Comparison of ENCODE assay signal across 7 mouse cellular contexts in genomic region chr17:25836397-25837075, GRCm38 (mm10). TPM values are rescaled to one million over a fixed set of nuclear protein-coding genes. Genes with fewer than 3 reads are reported as not detected.
DNase-seq lines count a peak whose midpoint lies in the region; ATAC-seq and TF ChIP-seq lines count a peak whose summit lies in the region.

No protein-coding gene starts in this region.

- DNase-seq in lung, adult 18-20 months: no peak
- peak; percentile 62 for DNase-seq in midbrain, embryonic 10.5 days (ENCODE audit: low spot score)
- DNase-seq in right cerebral cortex, postnatal 14 days: no peak
- DNase-seq in gastrocnemius, postnatal 36 days: no peak

- ATAC-seq in lung, embryonic 16.5 days (ENCODE audit: low read depth): no peak
- ATAC-seq in forebrain, embryonic 13.5 days: no peak
- ATAC-seq in intestine, postnatal 0 days: no peak

- H3K9ac ChIP-seq in lung, embryonic 16.5 days (ENCODE audit: low read length): peak overlapping the region; percentile 60
- peak overlapping the region; percentile 75 for H3K9ac ChIP-seq in forebrain, embryonic 13.5 days
- H3K9ac ChIP-seq in intestine, postnatal 0 days (ENCODE audit: low read depth, low read length): peak overlapping the region; percentile 51

- H3K27ac ChIP-seq in lung, embryonic 16.5 days (ENCODE audit: low read length): no peak overlapping the region
- peak overlapping the region; percentile 82 for H3K27ac ChIP-seq in forebrain, embryonic 13.5 days
- H3K27ac ChIP-seq in intestine, postnatal 0 days (ENCODE audit: low read depth, low read length): no peak overlapping the region; the same call in 1 of the 2 replicates
- H3K27ac ChIP-seq in midbrain, embryonic 10.5 days (replicated peaks): peak overlapping the region; percentile 81

- H3K27me3 ChIP-seq in lung, embryonic 16.5 days (ENCODE audit: control insufficient read depth, insufficient read depth, low read depth, low read length): no peaks in the 10 kb centered on the region
- H3K27me3 ChIP-seq in forebrain, embryonic 13.5 days: no peaks in the 10 kb centered on the region
- no peaks in the 10 kb centered on the region for H3K27me3 ChIP-seq in intestine, postnatal 0 days (replicated peaks; ENCODE audit: control insufficient read depth, insufficient read depth, low read length)
- no peaks in the 10 kb centered on the region for H3K27me3 ChIP-seq in midbrain, embryonic 10.5 days (ENCODE audit: low read depth, poor library complexity, severe bottlenecking)

- peak overlapping the region; percentile 40 for H3K4me3 ChIP-seq in lung, embryonic 16.5 days (ENCODE audit: low read length)
- H3K4me3 ChIP-seq in forebrain, embryonic 13.5 days: peak overlapping the region; percentile 44
- H3K4me3 ChIP-seq in intestine, postnatal 0 days (ENCODE audit: low read depth, low read length): peak overlapping the region; percentile 34
- H3K4me3 ChIP-seq in midbrain, embryonic 10.5 days: peak overlapping the region; percentile 89

- H3K9me3 ChIP-seq in lung, embryonic 16.5 days (ENCODE audit: control insufficient read depth, low read length): no peaks in the 10 kb centered on the region
- no peaks in the 10 kb centered on the region for H3K9me3 ChIP-seq in forebrain, embryonic 13.5 days (replicated peaks)
- no peaks in the 10 kb centered on the region for H3K9me3 ChIP-seq in intestine, postnatal 0 days (ENCODE audit: control insufficient read depth)
- no peaks in the 10 kb centered on the region for H3K9me3 ChIP-seq in midbrain, embryonic 10.5 days (replicated peaks)

- no peak for TF ChIP-seq CTCF in intestine, postnatal 0 days (IDR thresholded peaks at IDR 0.05; ENCODE audit: low read depth)

- H3K36me3 ChIP-seq in lung, embryonic 16.5 days (ENCODE audit: control insufficient read depth, insufficient read depth, low read length): peaks cover 27% of the 10 kb centered on the region
- H3K36me3 ChIP-seq in forebrain, embryonic 13.5 days (ENCODE audit: poor library complexity, severe bottlenecking): peaks cover 50% of the 10 kb centered on the region
- peaks cover 40% of the 10 kb centered on the region for H3K36me3 ChIP-seq in intestine, postnatal 0 days (ENCODE audit: control insufficient read depth, insufficient read depth)
- H3K36me3 ChIP-seq in midbrain, embryonic 10.5 days: peaks cover 67% of the 10 kb centered on the region

- peak overlapping the region; percentile 70 for H3K4me2 ChIP-seq in lung, embryonic 16.5 days (ENCODE audit: low read depth, low read length)
- H3K4me2 ChIP-seq in forebrain, embryonic 13.5 days: peak overlapping the region; percentile 79
- H3K4me2 ChIP-seq in intestine, postnatal 0 days (replicated peaks; ENCODE audit: low read depth): peak overlapping the region; percentile 93

- 20% methylated on average over 23 of the region's 23 CpGs for WGBS in lung, embryonic 16.5 days
- WGBS in forebrain, embryonic 13.5 days: 20% methylated on average over 23 of the region's 23 CpGs
- 23% methylated on average over 23 of the region's 23 CpGs for WGBS in intestine, postnatal 0 days
- whole genome bisulfite sequencing in midbrain, embryonic 10.5 days: 23% methylated on average over 23 of the region's 23 CpGs

- intact Hi-C loops in gastrocnemius, postnatal 36 days (cut with DNase I): no loop called here

- H3K4me1 ChIP-seq in lung, embryonic 16.5 days (replicated peaks; ENCODE audit: control insufficient read depth, insufficient read depth, low read length): peaks cover 40% of the 10 kb centered on the region
- peaks cover 56% of the 10 kb centered on the region for H3K4me1 ChIP-seq in forebrain, embryonic 13.5 days
- H3K4me1 ChIP-seq in intestine, postnatal 0 days (replicated peaks; ENCODE audit: control insufficient read depth, insufficient read depth, low read length): peaks cover 6% of the 10 kb centered on the region; the same call in 1 of the 2 replicates
- peaks cover 66% of the 10 kb centered on the region for H3K4me1 ChIP-seq in midbrain, embryonic 10.5 days

RNA-seq across cellular contexts. Expression of gene Rhbdl1, which starts 0.6 kb away (rescaled TPM):
- polyA plus RNA-seq in lung, embryonic 16.5 days (2015; fragmentation: Nextera tagmentation; extraction: Ambion mirVana): 0.68 and 1.5 TPM in 2 replicates
- 9.7 and 11.2 TPM in 2 replicates for polyA plus RNA-seq in forebrain, embryonic 13.5 days (2015; fragmentation: Nextera tagmentation; extraction: Ambion mirVana)
- polyA plus RNA-seq in intestine, postnatal 0 days (2015; fragmentation: Nextera tagmentation; extraction: Ambion mirVana): 1.4 and 1.9 TPM in 2 replicates
- 1.7 and 2.7 TPM in 2 replicates for polyA plus RNA-seq in midbrain, embryonic 10.5 days (2016; fragmentation: Nextera tagmentation; extraction: Ambion mirVana)
- total RNA-seq in gastrocnemius, postnatal 36 days (2021): 10 to 100 TPM; 23.2 to 27.7 TPM

RNA-seq across cellular contexts. Expression of gene Stub1, which starts 3.3 kb away (rescaled TPM):
- 314 and 316 TPM in 2 replicates for polyA plus RNA-seq in lung, embryonic 16.5 days (2015; fragmentation: Nextera tagmentation; extraction: Ambion mirVana)
- 303 and 330 TPM in 2 replicates for polyA plus RNA-seq in forebrain, embryonic 13.5 days (2015; fragmentation: Nextera tagmentation; extraction: Ambion mirVana)
- polyA plus RNA-seq in intestine, postnatal 0 days (2015; fragmentation: Nextera tagmentation; extraction: Ambion mirVana): 245 and 246 TPM in 2 replicates
- 381 and 403 TPM in 2 replicates for polyA plus RNA-seq in midbrain, embryonic 10.5 days (2016; fragmentation: Nextera tagmentation; extraction: Ambion mirVana)
- total RNA-seq in gastrocnemius, postnatal 36 days (2021): 10 to 100 TPM; 85.4 to 86.0 TPM

RNA-seq across cellular contexts. Expression of gene Gm20683, which starts 5.0 kb away (rescaled TPM):
- polyA plus RNA-seq in lung, embryonic 16.5 days (2015; fragmentation: Nextera tagmentation; extraction: Ambion mirVana): 1.9 and 2.3 TPM in 2 replicates
- 5.9 and 7.1 TPM in 2 replicates for polyA plus RNA-seq in forebrain, embryonic 13.5 days (2015; fragmentation: Nextera tagmentation; extraction: Ambion mirVana)
- 0.54 and 0.90 TPM in 2 replicates for polyA plus RNA-seq in intestine, postnatal 0 days (2015; fragmentation: Nextera tagmentation; extraction: Ambion mirVana)
- 1.7 and 2.2 TPM in 2 replicates for polyA plus RNA-seq in midbrain, embryonic 10.5 days (2016; fragmentation: Nextera tagmentation; extraction: Ambion mirVana)
- total RNA-seq in gastrocnemius, postnatal 36 days (2021): 10 to 100 TPM; 18.6 to 19.2 TPM

RNA-seq across cellular contexts. Expression of gene Jmjd8, which starts 7.9 kb away (rescaled TPM):
- 55.4 and 57.2 TPM in 2 replicates for polyA plus RNA-seq in lung, embryonic 16.5 days (2015; fragmentation: Nextera tagmentation; extraction: Ambion mirVana)
- 64.6 and 69.8 TPM in 2 replicates for polyA plus RNA-seq in forebrain, embryonic 13.5 days (2015; fragmentation: Nextera tagmentation; extraction: Ambion mirVana)
- 22.7 and 23.0 TPM in 2 replicates for polyA plus RNA-seq in intestine, postnatal 0 days (2015; fragmentation: Nextera tagmentation; extraction: Ambion mirVana)
- polyA plus RNA-seq in midbrain, embryonic 10.5 days (2016; fragmentation: Nextera tagmentation; extraction: Ambion mirVana): 58.7 and 68.4 TPM in 2 replicates
- 10 to 100 TPM; 13.4 to 13.6 TPM for total RNA-seq in gastrocnemius, postnatal 36 days (2021)

RNA-seq across cellular contexts. Expression of gene Rhot2, which starts 8.1 kb away (rescaled TPM):
- 18.3 and 18.6 TPM in 2 replicates for polyA plus RNA-seq in lung, embryonic 16.5 days (2015; fragmentation: Nextera tagmentation; extraction: Ambion mirVana)
- polyA plus RNA-seq in forebrain, embryonic 13.5 days (2015; fragmentation: Nextera tagmentation; extraction: Ambion mirVana): 16.2 and 17.6 TPM in 2 replicates
- polyA plus RNA-seq in intestine, postnatal 0 days (2015; fragmentation: Nextera tagmentation; extraction: Ambion mirVana): 18.1 and 20.4 TPM in 2 replicates
- polyA plus RNA-seq in midbrain, embryonic 10.5 days (2016; fragmentation: Nextera tagmentation; extraction: Ambion mirVana): 23.9 and 25.2 TPM in 2 replicates
- total RNA-seq in gastrocnemius, postnatal 36 days (2021): 10 to 100 TPM; 63.4 to 68.4 TPM

Comparison
In these comparisons a context has a peak if more than half of its experiments do, and no peak if none do; other contexts are left out.
1. H3K27ac ChIP-seq: peak in forebrain, embryonic 13.5 days (single experiment) and midbrain, embryonic 10.5 days (single experiment); none in lung, embryonic 16.5 days (single experiment) and intestine, postnatal 0 days (single experiment).
2. H3K4me3 ChIP-seq: peak in every context shown above with its lines; median percentile 89 in midbrain, embryonic 10.5 days; 44 in forebrain, embryonic 13.5 days; 40 in lung, embryonic 16.5 days; 34 in intestine, postnatal 0 days.
3. Peak in every context shown above with its lines, with median percentiles within 50 percentile points of each other: H3K4me2 ChIP-seq and H3K9ac ChIP-seq.